Mouse (Mus musculus) duodenum, adult 2 months (tissue): Measurements from ENCODE around the gene Nop10. TPM values are rescaled to one million over a fixed set of nuclear protein-coding genes. Genes with fewer than 3 reads are reported as not detected.

Experiments
- polyA plus RNA-seq: library from polyadenylated mRNA; depleted of rRNA; stranded (reverse); fragments of >200 nt; gene quantifications from 2 replicates; pipeline ENCODE4 v1.2.3, GENCODE M21; 2012; ENCODE audit warnings: low replicate concordance; rRNA removed

The Nop10 gene
- 27.9 and 28.0 TPM in 2 replicates for polyA plus RNA-seq

DNA sequence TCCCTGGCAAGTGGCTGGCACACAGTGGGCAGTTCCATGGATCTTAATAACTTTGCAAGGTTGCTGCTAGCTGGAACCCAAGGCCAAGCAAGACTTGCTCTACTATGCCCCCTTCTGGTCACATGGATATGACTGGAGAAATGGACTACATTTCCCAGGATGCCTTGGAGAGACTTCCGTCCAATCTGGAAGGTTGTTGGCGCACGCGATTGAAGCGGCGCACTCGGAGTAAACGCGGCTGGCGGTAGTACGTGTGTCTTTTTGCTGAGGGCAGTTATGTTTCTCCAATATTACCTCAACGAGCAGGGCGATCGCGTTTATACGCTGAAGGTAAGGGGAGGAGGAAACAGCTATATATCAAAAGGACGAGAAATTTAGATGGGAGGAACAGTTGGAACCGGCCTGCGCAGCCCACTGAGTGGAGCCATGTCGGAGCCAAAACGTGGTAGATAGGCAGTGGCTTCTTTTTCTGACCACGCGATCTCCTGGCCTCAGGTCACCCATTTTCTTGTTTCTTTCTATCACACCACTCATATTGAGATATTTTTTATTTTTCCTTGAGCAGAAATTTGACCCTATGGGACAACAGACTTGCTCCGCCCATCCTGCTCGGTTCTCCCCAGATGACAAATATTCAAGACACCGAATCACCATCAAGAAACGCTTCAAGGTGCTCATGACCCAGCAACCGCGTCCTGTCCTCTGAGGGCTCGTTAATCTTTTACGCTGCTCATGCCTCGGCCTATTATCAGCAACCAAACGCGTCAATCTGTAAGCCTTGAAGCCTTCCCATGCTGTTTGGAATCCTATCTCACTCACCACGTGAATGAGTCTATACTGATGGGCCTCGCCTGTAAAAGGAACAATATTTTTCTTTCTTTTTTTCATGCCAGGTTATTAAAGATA lies at the start of gene Nop10:
Gene Nop10 (plus strand): TSS at position 179 of the 906 bp plus-strand sequence.

DNA sequence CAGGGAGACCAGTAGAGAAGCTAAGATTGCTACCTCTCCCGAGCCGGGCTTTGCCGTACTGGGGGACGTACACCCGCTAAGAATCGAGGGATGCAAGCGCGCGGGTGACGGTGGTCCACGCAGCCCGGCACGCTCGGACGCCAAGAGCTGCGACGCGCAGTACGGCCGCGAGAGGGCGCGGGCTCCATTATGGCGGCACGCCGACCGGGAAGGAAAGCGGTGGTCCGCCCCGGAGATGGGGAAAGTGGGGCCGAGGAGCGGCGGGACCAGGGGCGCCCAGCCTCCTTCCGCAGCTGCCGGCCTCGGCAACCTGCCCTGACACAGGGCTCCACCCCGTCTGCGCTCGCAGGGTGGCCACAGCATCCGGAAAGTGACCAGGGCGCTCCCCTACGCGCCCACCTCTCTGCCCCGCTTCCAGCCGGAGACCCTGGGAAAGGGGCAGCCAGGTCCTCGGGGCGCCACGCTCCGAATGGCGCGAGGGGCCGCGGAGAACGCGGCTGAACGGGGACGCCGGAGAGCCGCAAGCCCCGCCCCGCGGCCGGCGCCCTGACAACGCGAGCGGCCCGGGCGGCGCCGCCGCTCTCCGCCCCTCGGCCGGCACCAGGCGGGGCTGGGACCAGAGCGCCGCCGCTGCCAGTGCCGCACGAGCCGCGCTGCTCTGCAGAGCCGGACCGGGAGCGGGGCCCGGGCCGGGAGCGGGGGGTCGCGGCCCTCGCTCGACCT lies 22.4 kb upstream of the Nop10 start, which contains the start of gene Lpcat4:
Gene Lpcat4 (plus strand): TSS at position 257 of the 723 bp plus-strand sequence.

GRCm38 (mm10) chr2:112259241-112259962 lies 2.3 kb upstream of the Nop10 start, which contains the start of gene Nutm1:
Nutm1 (minus strand) TSS chr2:112259291.

GRCm38 (mm10) chr2:112265448-112266241 lies 3.9 kb downstream of the Nop10 start, which contains the start of gene Slc12a6:
Slc12a6 (plus strand) TSS chr2:112265825.

DNA sequence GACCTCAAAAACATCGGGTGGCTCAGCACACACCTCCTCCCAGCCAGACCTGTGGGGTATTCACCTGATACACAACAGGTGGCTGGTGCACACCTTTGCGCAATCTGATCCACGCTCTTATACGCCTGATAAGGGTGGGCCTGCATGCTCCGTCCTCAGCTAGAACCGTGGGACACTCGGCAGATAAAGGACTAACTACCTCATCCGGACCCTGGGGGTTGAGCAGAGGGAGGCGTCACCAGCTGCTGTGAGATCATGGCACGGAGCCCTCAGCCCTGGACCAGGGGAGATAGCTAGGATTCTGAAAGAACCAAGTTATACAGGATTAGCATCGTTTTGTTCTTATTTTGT lies 4.5 kb downstream of the Nop10 start, which contains the start of gene Gm21985:
Gene Gm21985 (plus strand): TSS at position 73 of the 351 bp plus-strand sequence.

Other genes with a start within 250 kb of the Nop10 start
- not detected in 2 replicates for gene Olfr1310, start 249.2 kb upstream of the Nop10 start, polyA plus RNA-seq
- not detected in 2 replicates for gene Olfr1311, start 237.5 kb upstream of the Nop10 start, polyA plus RNA-seq
- gene Olfr1312, start 211.7 kb upstream of the Nop10 start, polyA plus RNA-seq: not detected in 2 replicates
- not detected in 2 replicates for gene Olfr1313, start 184.1 kb upstream of the Nop10 start, polyA plus RNA-seq
- not detected in 2 replicates for gene Olfr1314, start 165.1 kb upstream of the Nop10 start, polyA plus RNA-seq
- not detected in 2 replicates for gene Olfr1315-ps1, start 146.5 kb upstream of the Nop10 start, polyA plus RNA-seq
- not detected in 2 replicates for gene Olfr1316, start 126.9 kb upstream of the Nop10 start, polyA plus RNA-seq
- gene Olfr1317, start 121.6 kb upstream of the Nop10 start, polyA plus RNA-seq: not detected in 2 replicates
- gene Olfr1318, start 107.7 kb upstream of the Nop10 start, polyA plus RNA-seq: not detected in 2 replicates
- 44.5 TPM in 2 replicates for gene Lpcat4, start 22.5 kb upstream of the Nop10 start, polyA plus RNA-seq
- gene Nutm1, start 2.6 kb upstream of the Nop10 start, polyA plus RNA-seq: not detected in 2 replicates
- 6.7 and 8.0 TPM in 2 replicates for gene Slc12a6, start 3.9 kb downstream of the Nop10 start, polyA plus RNA-seq
- not detected in 2 replicates for gene Gm21985, start 4.4 kb downstream of the Nop10 start, polyA plus RNA-seq
- 42.1 and 43.8 TPM in 2 replicates for gene Emc4, start 106.1 kb downstream of the Nop10 start, polyA plus RNA-seq
- 0.14 and 0.16 TPM in 2 replicates for gene Katnbl1, start 117.3 kb downstream of the Nop10 start, polyA plus RNA-seq
- gene Emc7, start 193.1 kb downstream of the Nop10 start, polyA plus RNA-seq: 1.1 and 1.4 TPM in 2 replicates
- gene Chrm5, start 218.8 kb downstream of the Nop10 start, polyA plus RNA-seq: not detected in 2 replicates
- 0.39 and 1.3 TPM in 2 replicates for gene Aven, start 231.0 kb downstream of the Nop10 start, polyA plus RNA-seq